Mouse (Mus musculus) embryonic facial prominence, embryonic 15.5 days (tissue): Measurements from ENCODE around the gene Gga3. TPM values are rescaled to one million over a fixed set of nuclear protein-coding genes. Genes with fewer than 3 reads are reported as not detected.

Source experiments
- ATAC-seq: fragments of 200-750 bp; cut with Nextera tagmentation; 2 replicates; pipeline ENCODE4 v1.8.0; 2017; ENCODE audit warnings: low read depth, moderate TSS enrichment; ENCODE audit not compliant: insufficient number of reproducible peaks, low FRiP score, low TSS enrichment
- H3K27ac ChIP-seq: fragments of 300-500 bp; sonication (generic); replicated peaks from 2 replicates; pipeline ENCODE4 v1.5.1; 2015; ENCODE audit warnings: mild to moderate bottlenecking, inconsistent platforms
- H3K27me3 ChIP-seq: fragments of 300-500 bp; sonication (generic); 2 replicates; pipeline ENCODE4 v1.6.1; 2015; ENCODE audit warnings: inconsistent platforms
- H3K36me3 ChIP-seq: fragments of 300-500 bp; sonication (generic); 2 replicates; pipeline ENCODE4 v1.6.1; 2015; ENCODE audit warnings: mild to moderate bottlenecking, inconsistent platforms
- H3K4me1 ChIP-seq: fragments of 300-500 bp; sonication (generic); 2 replicates; pipeline ENCODE4 v1.6.1; 2015; ENCODE audit warnings: inconsistent platforms
- H3K4me2 ChIP-seq: fragments of 300-500 bp; sonication (generic); replicated peaks from 2 replicates; pipeline ENCODE4 v1.6.1; 2015; ENCODE audit warnings: mild to moderate bottlenecking, inconsistent platforms
- H3K4me3 ChIP-seq: fragments of 300-500 bp; sonication (generic); replicated peaks from 2 replicates; pipeline ENCODE4 v1.5.1; 2015; ENCODE audit warnings: mild to moderate bottlenecking, inconsistent platforms
- H3K9ac ChIP-seq: fragments of 300-500 bp; sonication (generic); 2 replicates; pipeline ENCODE4 v1.6.1; 2015; ENCODE audit warnings: inconsistent platforms
- H3K9me3 ChIP-seq: fragments of 300-500 bp; sonication (generic); replicated peaks from 2 replicates; pipeline ENCODE4 v1.6.1; 2016; ENCODE audit warnings: inconsistent platforms
- WGBS: fragments of 180-500 bp; shearing (Covaris S2); methylation state at CpG from one replicate; pipeline ENCODE4 v1.1.7; 2015; 5-methylcytosine and 5-hydroxymethylcytosine counted together
- polyA plus RNA-seq: library from polyadenylated mRNA; unstranded; fragments of >200 nt; fragmentation: Nextera tagmentation; extraction: Ambion mirVana; gene quantifications from 2 replicates; pipeline ENCODE4 v1.2.1, GENCODE M21; 2015

The Gga3 gene
- polyA plus RNA-seq, 1 experiment from 2014 or later, result 20.3 TPM

- ATAC-seq, result no peak
- Histone ChIP-seq H3K9ac (no peak overlapping the region), H3K4me2 (no peak overlapping the region)
These were observed 27.0 kb upstream of the Gga3 start for GRCm38 (mm10) chr11:115630532-115631504.

GRCm38 (mm10) chr11:115629734-115630531 is 26.1 kb upstream of the Gga3 start:
- H3K36me3 ChIP-seq, result no peaks in the 10 kb centered on the region
- H3K27ac ChIP-seq, result no peak overlapping the region
- no peak for ATAC-seq
- no peak overlapping the region for H3K4me2 ChIP-seq
- H3K4me1 ChIP-seq, result peaks cover 8% of the 10 kb centered on the region; the same call in 1 of the 2 replicates
- H3K9ac ChIP-seq, result no peak overlapping the region
- no peaks in the 10 kb centered on the region for H3K9me3 ChIP-seq
- H3K27me3 ChIP-seq, result no peaks in the 10 kb centered on the region
- WGBS, result 85% methylated on average over 13 of the region's 13 CpGs
- H3K4me3 ChIP-seq, result no peak overlapping the region

More at GRCm38 (mm10) chr11:115630532-115631504, 27.0 kb upstream of the Gga3 start:
- no peak overlapping the region for H3K27ac ChIP-seq
- peaks cover 8% of the 10 kb centered on the region; the same call in 1 of the 2 replicates for H3K4me1 ChIP-seq
- no peaks in the 10 kb centered on the region for H3K9me3 ChIP-seq
- H3K27me3 ChIP-seq, result no peaks in the 10 kb centered on the region
- no peak overlapping the region for H3K4me3 ChIP-seq
- WGBS, result 44% methylated on average over 16 of the region's 16 CpGs
- no peaks in the 10 kb centered on the region for H3K36me3 ChIP-seq

- Histone ChIP-seq H3K9ac (no peak overlapping the region), H3K4me1 (peaks cover 8% of the 10 kb centered on the region; the same call in 1 of the 2 replicates), H3K27me3 (no peaks in the 10 kb centered on the region), H3K4me3 (peak overlapping the region; percentile 76), H3K36me3 (0 out of 2 replicates have a peak, but pooled peaks cover under 1% of the 10 kb centered on the region), H3K4me2 (peak overlapping the region; percentile 91), H3K27ac (peak overlapping the region; percentile 55; the same call in 1 of the 2 replicates), H3K9me3 (no peaks in the 10 kb centered on the region)
- ATAC-seq, result no peak; the same call in 1 of the 2 replicates
- 52% methylated on average over 13 of the region's 13 CpGs for WGBS
These were observed 24.7 kb upstream of the Gga3 start for GRCm38 (mm10) chr11:115628465-115629101.

GRCm38 (mm10) chr11:115627705-115628464 is 24.0 kb upstream of the Gga3 start, which contains the start of gene Slc25a19:
TSS of gene Slc25a19 (minus strand) at chr11:115628295.
- under 1% methylated on average over 47 of the region's 47 CpGs for WGBS
- H3K4me1 ChIP-seq, result peaks cover 8% of the 10 kb centered on the region; the same call in 1 of the 2 replicates
- H3K27me3 ChIP-seq, result no peaks in the 10 kb centered on the region
- peak within 1 kb of the TSS; percentile 70 for H3K9ac ChIP-seq
- peak; percentile 100 for ATAC-seq
- peak within 1 kb of the TSS; percentile 76 for H3K4me3 ChIP-seq
- H3K27ac ChIP-seq, result peak within 1 kb of the TSS; percentile 55; the same call in 1 of the 2 replicates
- H3K4me2 ChIP-seq, result peak within 1 kb of the TSS; percentile 91
- H3K9me3 ChIP-seq, result no peaks in the 10 kb centered on the region
- H3K36me3 ChIP-seq, result peaks cover 6% of the 10 kb centered on the region

- Histone ChIP-seq H3K27ac (no peak overlapping the region), H3K4me2 (peak overlapping the region; percentile 91), H3K4me1 (peaks cover 8% of the 10 kb centered on the region; the same call in 1 of the 2 replicates), H3K27me3 (no peaks in the 10 kb centered on the region), H3K9me3 (no peaks in the 10 kb centered on the region), H3K36me3 (peaks cover 15% of the 10 kb centered on the region), H3K4me3 (peak overlapping the region; percentile 76), H3K9ac (no peak overlapping the region)
- no peak for ATAC-seq
- 47% methylated on average over 11 of the region's 11 CpGs for WGBS
These were observed 23.2 kb upstream of the Gga3 start for GRCm38 (mm10) chr11:115626824-115627616.

GRCm38 (mm10) chr11:115625877-115626276 is 22.0 kb upstream of the Gga3 start:
- Histone ChIP-seq H3K27me3 (no peaks in the 10 kb centered on the region), H3K4me1 (peaks cover 8% of the 10 kb centered on the region; the same call in 1 of the 2 replicates), H3K4me3 (no peak overlapping the region), H3K9me3 (no peaks in the 10 kb centered on the region), H3K27ac (no peak overlapping the region), H3K9ac (no peak overlapping the region), H3K36me3 (peaks cover 21% of the 10 kb centered on the region), H3K4me2 (no peak overlapping the region)
- no peak for ATAC-seq
- 79% methylated on average over 9 of the region's 9 CpGs for WGBS

- Histone ChIP-seq H3K27ac (no peak overlapping the region), H3K27me3 (no peaks in the 10 kb centered on the region), H3K4me3 (no peak overlapping the region), H3K9ac (no peak overlapping the region), H3K4me2 (no peak overlapping the region), H3K9me3 (no peaks in the 10 kb centered on the region), H3K4me1 (peaks cover 8% of the 10 kb centered on the region; the same call in 1 of the 2 replicates), H3K36me3 (peaks cover 38% of the 10 kb centered on the region)
- WGBS, result 74% methylated on average over 9 of the region's 9 CpGs
- ATAC-seq, result no peak
These were observed 19.7 kb upstream of the Gga3 start for GRCm38 (mm10) chr11:115623487-115624070.

GRCm38 (mm10) chr11:115619949-115620348 is 16.1 kb upstream of the Gga3 start:
- no peaks in the 10 kb centered on the region for H3K9me3 ChIP-seq
- no peak overlapping the region for H3K4me2 ChIP-seq
- H3K9ac ChIP-seq, result no peak overlapping the region
- no peak overlapping the region for H3K27ac ChIP-seq
- H3K4me1 ChIP-seq, result no peaks in the 10 kb centered on the region
- no peaks in the 10 kb centered on the region for H3K27me3 ChIP-seq
- WGBS, result 98% methylated on average over 7 of the region's 7 CpGs
- H3K4me3 ChIP-seq, result no peak overlapping the region
- peaks cover 56% of the 10 kb centered on the region for H3K36me3 ChIP-seq
- ATAC-seq, result no peak

GRCm38 (mm10) chr11:115618732-115619516 is 15.1 kb upstream of the Gga3 start:
- no peak for ATAC-seq
- Histone ChIP-seq H3K27me3 (no peaks in the 10 kb centered on the region), H3K27ac (no peak overlapping the region), H3K36me3 (peaks cover 57% of the 10 kb centered on the region), H3K4me3 (no peak overlapping the region), H3K4me1 (0 out of 2 replicates have a peak, but pooled peaks cover 4% of the 10 kb centered on the region), H3K4me2 (no peak overlapping the region), H3K9me3 (no peaks in the 10 kb centered on the region), H3K9ac (no peak overlapping the region)
- 89% methylated on average over 16 of the region's 16 CpGs for WGBS
